Mouse (Mus musculus) liver, postnatal 0 days (tissue): ENCODE measurements at regions not wholly inside any gene's neighbourhood (a gene's known extent, or its start where the extent isn't known, plus 50 kb on each side); places are given as distances from the start of the nearest gene placed in this dataset.

Experiments used
- CTCF ChIP-seq: sonication (generic); IDR thresholded peaks from 2 replicates; pipeline ENCODE4 v1.5.1; 2016; ENCODE audit warnings: antibody characterized with exemption, low read depth
- EP300 ChIP-seq: IDR thresholded peaks from 2 replicates; pipeline ENCODE4 v1.6.1; 2016; ENCODE audit warnings: antibody characterized with exemption, low read depth, mild to moderate bottlenecking

GRCm38 (mm10) chr13:115347022-115347398, 245.2 kb upstream of the Itga1 start:
- TF ChIP-seq CTCF (no peak), EP300 (no peak)
